Mouse (Mus musculus) liver, adult 2 months (tissue): Measurements from ENCODE around the gene Slc10a4. TPM values are rescaled to one million over a fixed set of nuclear protein-coding genes. Genes with fewer than 3 reads are reported as not detected.

Experiments
- DNase-seq: peaks from one replicate; pipeline ENCODE4 v3.0.0-alpha.2; 2011; ENCODE audit warnings: low read depth, low spot score; ENCODE audit errors: extremely low read depth
- H3K27ac ChIP-seq: fragments of 200-500 bp; replicated peaks from 2 replicates; pipeline ENCODE4 v1.5.1; 2012; ENCODE audit warnings: low read depth, mild to moderate bottlenecking, control low read depth, inconsistent platforms, low read length; ENCODE audit not compliant: insufficient read depth
- H3K27me3 ChIP-seq: fragments of 200-500 bp; 2 replicates; pipeline ENCODE4 v1.6.1; 2012; ENCODE audit warnings: mild to moderate bottlenecking, moderate library complexity, low read length, inconsistent platforms; ENCODE audit not compliant: control insufficient read depth, insufficient read depth
- H3K36me3 ChIP-seq: fragments of 200-500 bp; 2 replicates; pipeline ENCODE4 v1.6.1; 2012; ENCODE audit warnings: low read length, inconsistent platforms; ENCODE audit not compliant: control insufficient read depth, insufficient read depth
- H3K4me1 ChIP-seq: fragments of 200-500 bp; 2 replicates; pipeline ENCODE4 v1.6.1; 2011; ENCODE audit warnings: low read length; ENCODE audit not compliant: control insufficient read depth, insufficient read depth
- H3K4me3 ChIP-seq: fragments of 200-500 bp; 2 replicates; pipeline ENCODE4 v1.5.1; 2011; ENCODE audit warnings: low read depth, mild to moderate bottlenecking, control low read depth, low read length, moderate library complexity; ENCODE audit not compliant: insufficient read depth
- H3K79me2 ChIP-seq: fragments of 200-500 bp; 2 replicates; pipeline ENCODE4 v1.6.1; 2012; ENCODE audit warnings: inconsistent platforms, mild to moderate bottlenecking, low read length, moderate library complexity; ENCODE audit not compliant: control insufficient read depth, insufficient read depth
- H3K9ac ChIP-seq: fragments of 200-500 bp; 2 replicates; pipeline ENCODE4 v1.6.1; 2012; ENCODE audit warnings: low read depth, mild to moderate bottlenecking, control low read depth, inconsistent platforms, low read length
- CTCF ChIP-seq: fragments of 200-500 bp; IDR thresholded peaks from 2 replicates; pipeline ENCODE4 v1.5.1; 2011; ENCODE audit warnings: low read depth, low read length, control low read depth
- POLR2A ChIP-seq: fragments of 200-500 bp; IDR thresholded peaks from 2 replicates; pipeline ENCODE4 v1.6.1; 2011; ENCODE audit warnings: low read length, control low read depth; ENCODE audit not compliant: insufficient read depth; ENCODE audit errors: extremely low read depth
- WGBS: fragments of 180-500 bp; shearing (Covaris S2); methylation state at CpG from one replicate; pipeline ENCODE4 v1.1.7; 2018; 5-methylcytosine and 5-hydroxymethylcytosine counted together
- polyA plus RNA-seq: library from polyadenylated mRNA; depleted of rRNA; stranded (reverse); fragments of >200 nt; gene quantifications from 2 replicates; pipeline ENCODE4 v1.2.3, GENCODE M21; 2012
- total RNA-seq: library from RNA; depleted of rRNA; stranded (reverse); fragments of >200 nt; gene quantifications from 2 replicates; pipeline ENCODE4 v1.2.3, GENCODE M21; 2014

The Slc10a4 gene
- total and polyA plus RNA-seq, 2 experiments, result not detected

DNA sequence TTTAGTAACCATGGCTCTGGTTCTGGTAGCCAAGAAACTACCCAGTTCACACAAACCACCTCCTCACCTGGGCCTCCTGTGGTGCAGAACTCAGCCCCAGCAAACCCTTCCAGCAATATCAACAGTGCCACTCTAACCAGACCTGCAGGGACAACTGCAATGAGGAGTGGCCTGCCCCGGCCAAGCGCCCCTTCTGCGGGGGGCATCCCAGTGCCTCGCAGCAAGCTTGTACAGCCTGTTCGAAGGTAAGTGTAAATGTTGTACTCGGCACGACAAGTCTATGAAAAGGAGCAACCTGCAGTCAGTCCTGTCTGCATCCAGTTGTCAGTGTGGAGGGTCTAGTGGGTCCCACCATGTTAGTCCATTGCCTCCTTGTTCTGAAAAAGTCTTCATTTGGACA lies 32.1 kb upstream of the Slc10a4 start, which contains the start of gene Gm10135:
TSS of gene Gm10135 (minus strand) at position 101 of the 400 bp plus-strand sequence.
- 100% methylated on average over 7 of the region's 7 CpGs for WGBS
- H3K9ac ChIP-seq, result no peak within 1 kb of the TSS
- DNase-seq, result no peak
- H3K27me3 ChIP-seq, result no peaks in the 10 kb centered on the region
- H3K4me3 ChIP-seq, result no peak within 1 kb of the TSS
- peaks cover 32% of the 10 kb centered on the region for H3K36me3 ChIP-seq
- no peak for TF ChIP-seq POLR2A
- no peak for TF ChIP-seq CTCF
- no peaks in the 10 kb centered on the region for H3K79me2 ChIP-seq
- H3K4me1 ChIP-seq, result no peaks in the 10 kb centered on the region
- no peak within 1 kb of the TSS for H3K27ac ChIP-seq

DNA sequence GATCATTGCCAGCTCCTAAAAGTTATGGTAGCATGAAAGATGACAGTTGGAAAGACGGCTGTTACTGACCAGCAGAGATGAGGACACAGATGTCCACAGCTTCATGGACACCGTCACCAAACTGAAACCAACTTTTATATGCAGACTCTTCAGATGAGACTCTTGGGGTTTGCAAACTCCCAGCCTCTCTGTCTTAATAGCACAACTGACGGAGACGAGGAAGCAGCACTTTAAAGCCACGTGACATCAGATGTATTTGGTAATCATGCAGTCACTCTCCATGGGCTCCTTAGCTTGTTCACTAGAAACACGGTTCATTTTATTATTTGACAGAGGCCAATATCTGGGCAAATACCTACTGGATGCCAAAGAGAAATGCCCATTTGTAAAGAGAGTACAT lies 30.7 kb upstream of the Slc10a4 start:
- Histone ChIP-seq H3K36me3 (peaks cover 39% of the 10 kb centered on the region), H3K27me3 (no peaks in the 10 kb centered on the region), H3K79me2 (no peaks in the 10 kb centered on the region), H3K27ac (no peak overlapping the region), H3K9ac (no peak overlapping the region), H3K4me1 (no peaks in the 10 kb centered on the region), H3K4me3 (no peak overlapping the region)
- no peak for DNase-seq
- TF ChIP-seq CTCF, result no peak
- TF ChIP-seq POLR2A, result no peak
- WGBS, result 93% methylated on average over 6 of the region's 6 CpGs

DNA sequence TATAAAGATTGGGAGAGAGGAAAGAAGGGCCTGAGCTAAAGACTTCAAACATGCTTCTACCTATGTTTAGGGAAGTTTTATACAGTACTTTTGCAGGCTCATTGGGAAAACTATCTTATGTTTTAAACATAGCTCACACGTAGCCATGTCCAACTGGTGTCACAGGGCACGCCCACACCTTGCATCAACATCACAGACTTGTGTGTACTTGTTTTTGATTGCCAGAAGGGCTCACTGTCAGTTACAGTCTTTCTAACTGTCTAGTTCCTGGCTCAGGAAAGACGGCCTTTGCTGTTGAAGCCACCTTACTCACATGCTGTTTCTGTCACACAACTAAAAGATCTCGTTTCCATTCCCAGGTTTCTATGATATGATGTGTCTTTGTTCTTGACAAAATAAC lies 30.1 kb upstream of the Slc10a4 start:
- TF ChIP-seq POLR2A (no peak), CTCF (no peak)
- no peaks in the 10 kb centered on the region for H3K27me3 ChIP-seq
- no peak overlapping the region for H3K27ac ChIP-seq
- DNase-seq, result no peak
- no peak overlapping the region for H3K9ac ChIP-seq
- H3K79me2 ChIP-seq, result no peaks in the 10 kb centered on the region
- no peaks in the 10 kb centered on the region for H3K4me1 ChIP-seq
- H3K4me3 ChIP-seq, result no peak overlapping the region
- 74% methylated on average over 4 of the region's 4 CpGs for WGBS
- H3K36me3 ChIP-seq, result peaks cover 39% of the 10 kb centered on the region

DNA sequence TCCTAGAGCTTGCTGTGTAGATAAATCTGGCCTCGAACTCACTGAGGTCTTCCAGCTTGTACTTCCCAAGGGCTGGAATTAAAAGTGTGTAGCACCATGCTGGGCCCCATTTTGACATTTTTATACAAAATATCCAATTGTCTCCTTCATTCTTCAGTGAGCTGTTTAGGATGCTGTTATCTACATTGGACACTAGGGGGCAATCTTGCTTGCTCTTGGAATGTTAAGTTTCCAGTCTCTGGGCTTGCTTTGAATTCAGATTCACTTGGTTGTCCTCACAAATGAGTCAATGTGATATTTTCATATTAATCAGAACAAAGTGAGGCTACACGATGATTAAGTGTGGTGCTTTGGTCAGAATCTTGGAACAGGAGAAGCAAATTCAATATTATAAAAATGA lies 22.6 kb upstream of the Slc10a4 start:
- no peaks in the 10 kb centered on the region for H3K4me1 ChIP-seq
- H3K27ac ChIP-seq, result no peak overlapping the region
- peaks cover 7% of the 10 kb centered on the region for H3K36me3 ChIP-seq
- no peak overlapping the region for H3K9ac ChIP-seq
- peak; percentile 45 for DNase-seq
- no peak overlapping the region for H3K4me3 ChIP-seq
- no peaks in the 10 kb centered on the region for H3K79me2 ChIP-seq
- TF ChIP-seq POLR2A (no peak), CTCF (peak; percentile 48)
- H3K27me3 ChIP-seq, result no peaks in the 10 kb centered on the region
- 4% methylated on average over 2 of the region's 2 CpGs for WGBS

DNA sequence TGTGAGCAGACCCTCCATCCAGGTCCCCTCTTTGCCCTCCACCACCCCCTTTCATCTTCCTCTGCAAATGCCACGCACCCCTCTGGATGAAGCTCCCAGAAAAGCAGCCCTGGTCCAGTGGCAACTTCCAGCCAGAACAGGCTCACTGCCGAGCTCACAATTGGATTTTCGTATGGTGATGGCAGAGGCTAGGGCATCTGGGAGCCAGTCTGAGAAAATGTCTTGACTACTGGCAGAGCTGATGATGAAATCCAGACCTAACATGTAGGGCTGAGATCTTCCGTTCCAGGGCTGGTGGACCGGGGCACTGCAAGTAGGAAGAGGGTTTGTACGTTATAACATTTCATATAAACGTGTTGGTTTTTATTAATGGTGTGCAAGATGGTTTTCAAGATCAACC lies 18.9 kb upstream of the Slc10a4 start:
- DNase-seq, result no peak
- no peaks in the 10 kb centered on the region for H3K79me2 ChIP-seq
- H3K36me3 ChIP-seq, result no peaks in the 10 kb centered on the region
- H3K4me3 ChIP-seq, result no peak overlapping the region
- no peak overlapping the region for H3K27ac ChIP-seq
- no peak for TF ChIP-seq CTCF
- no peak for TF ChIP-seq POLR2A
- H3K9ac ChIP-seq, result no peak overlapping the region
- 92% methylated on average over 7 of the region's 7 CpGs for WGBS
- no peaks in the 10 kb centered on the region for H3K4me1 ChIP-seq
- H3K27me3 ChIP-seq, result no peaks in the 10 kb centered on the region

DNA sequence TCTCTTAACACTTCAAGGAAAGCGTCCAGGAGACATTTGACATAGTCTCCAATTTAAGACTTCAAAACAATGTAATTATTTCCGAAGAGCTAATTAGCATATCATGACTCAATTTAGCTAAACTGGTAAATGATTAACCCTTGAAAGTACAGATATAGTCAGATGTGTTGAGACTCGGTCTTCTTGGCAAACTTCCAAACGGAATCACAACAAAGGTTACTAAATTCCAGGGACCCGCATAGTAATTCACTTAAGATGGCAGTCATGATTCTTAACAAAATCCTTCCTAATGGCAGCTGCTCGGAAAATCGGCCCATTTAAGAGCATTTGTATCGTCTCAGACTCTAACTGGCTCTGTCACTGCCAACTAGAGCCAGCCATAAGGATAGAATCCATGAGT lies 16.9 kb upstream of the Slc10a4 start:
- 68% methylated on average over 8 of the region's 8 CpGs for WGBS

More for the DNA sequence above, 16.9 kb upstream of the Slc10a4 start:
- H3K27me3 ChIP-seq, result no peaks in the 10 kb centered on the region
- H3K27ac ChIP-seq, result no peak overlapping the region
- no peak overlapping the region for H3K9ac ChIP-seq
- TF ChIP-seq CTCF, result no peak
- no peak for TF ChIP-seq POLR2A
- no peaks in the 10 kb centered on the region for H3K79me2 ChIP-seq
- no peak overlapping the region for H3K4me3 ChIP-seq
- DNase-seq, result no peak
- H3K4me1 ChIP-seq, result no peaks in the 10 kb centered on the region
- H3K36me3 ChIP-seq, result no peaks in the 10 kb centered on the region
